Mouse (Mus musculus): ENCODE measurements around the gene Rnf2. TPM values are rescaled to one million over a fixed set of nuclear protein-coding genes. Genes with fewer than 3 reads are reported as not detected.

The Rnf2 gene
- total and polyA plus RNA-seq, 3 experiments, result 27.5 to 78.2 (median 30.7) TPM

DNA sequence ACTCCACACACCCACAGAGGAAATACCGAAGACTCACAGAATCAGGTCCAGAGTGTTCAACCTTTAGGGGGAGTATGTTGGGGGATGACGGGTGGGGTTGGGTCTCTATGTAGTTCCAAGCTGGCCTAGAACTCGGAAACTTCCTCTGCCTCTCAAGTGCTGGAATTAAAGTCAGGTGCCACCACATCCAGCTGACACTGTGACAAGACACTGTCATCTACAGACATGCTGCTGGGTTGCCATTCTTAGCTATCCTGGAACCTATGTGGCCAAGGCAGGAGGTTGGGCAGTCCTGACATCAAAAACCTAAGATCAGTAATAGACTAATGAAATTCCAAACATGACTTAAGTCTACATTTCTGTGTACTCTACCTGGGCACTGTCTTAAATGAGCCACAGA is 2.4 kb downstream of the Rnf2 start:
- Histone ChIP-seq H3K9ac (ENCODE audit: control insufficient read depth, low read depth, low read length, poor library complexity, severe bottlenecking) (no peak overlapping the region), H3K9me3 (replicated peaks; ENCODE audit: insufficient read depth, low read length) (no peaks in the 10 kb centered on the region), H3K27ac (ENCODE audit: control insufficient read depth, low read depth, low read length) (no peak overlapping the region), H3K4me1 (ENCODE audit: control insufficient read depth in 1 of 2, insufficient read depth in 2 of 2, low read length in 2 of 2) (peaks cover 9 to 17% of the 10 kb centered on the region in 2 experiments; a peak in 3 of 4 replicates), H3K4me3 (ENCODE audit: control insufficient read depth in 1 of 2, insufficient read depth in 1 of 2, low read depth in 2 of 2, low read length in 2 of 2) (0 out of 4 replicates have a peak overlapping the region, but pooled peaks of 1 of the 2 experiments have one; percentile 11), H3K79me2 (ENCODE audit: control insufficient read depth, insufficient read depth, low read length, poor library complexity) (peaks cover 49% of the 10 kb centered on the region), H3K27me3 (ENCODE audit: control insufficient read depth in 1 of 2, insufficient read depth in 2 of 2, low read length in 2 of 2) (no peaks in the 10 kb centered on the region), H3K36me3 (ENCODE audit: control insufficient read depth in 1 of 2, insufficient read depth in 2 of 2, low read length in 2 of 2) (peaks cover 0 to 25% of the 10 kb centered on the region in 2 experiments; a peak in 2 of 4 replicates)
- peak; percentile 17 for DNase-seq (ENCODE audit: low read depth, low spot score)
- TF ChIP-seq ZNF384 (IDR thresholded peaks at IDR 0.05; ENCODE audit: low read depth, low read length) (no peak), MAX (IDR thresholded peaks at IDR 0.05; ENCODE audit: low read length) (no peak), HCFC1 (IDR thresholded peaks at IDR 0.05; ENCODE audit: low read depth, low read length) (no peak)

DNA sequence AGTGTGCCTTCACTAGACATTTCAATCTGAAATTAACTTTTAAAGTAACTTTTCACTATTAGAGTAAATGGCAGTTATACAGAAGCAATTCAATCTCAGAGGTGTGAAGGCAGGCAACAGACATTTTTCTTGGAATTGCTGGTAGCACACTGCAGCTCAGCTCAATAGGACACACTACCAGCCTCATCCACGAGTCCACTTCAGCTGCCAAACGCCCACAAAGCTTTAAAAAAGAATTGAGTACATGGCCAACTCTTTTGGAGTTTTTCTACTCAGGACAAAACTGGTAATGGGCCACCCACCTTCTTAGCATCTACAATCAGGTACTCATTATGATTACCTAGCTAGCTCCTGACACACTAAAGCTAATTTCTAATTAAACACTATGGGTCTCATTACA is 2.8 kb downstream of the Rnf2 start:
- TF ChIP-seq MXI1 (IDR thresholded peaks at IDR 0.05; ENCODE audit: low read depth, low read length) (no peak), KAT2A (conservative IDR thresholded peaks at IDR 0.05; ENCODE audit: low read depth, low read length) (no peak), USF1 (IDR thresholded peaks at IDR 0.05; ENCODE audit: low read depth, low read length) (no peak), MAFK (IDR thresholded peaks at IDR 0.05; ENCODE audit: borderline replicate concordance, low read depth, low read length) (no peak), GATA1 (IDR thresholded peaks at IDR 0.05; ENCODE audit: low read depth, low read length) (no peak), SMC3 (IDR thresholded peaks at IDR 0.05; ENCODE audit: low read depth, low read length) (no peak), CTCF (IDR thresholded peaks at IDR 0.05 in 2 of 3, conservative IDR thresholded peaks at IDR 0.05 in 1 of 3; ENCODE audit: control insufficient read depth in 1 of 3, insufficient read depth in 1 of 3, low read depth in 2 of 3, low read length in 3 of 3, poor library complexity in 1 of 3, severe bottlenecking in 1 of 3) (no peak), ZMIZ1 (IDR thresholded peaks at IDR 0.05; ENCODE audit: low read depth, low read length) (no peak), EP300 (IDR thresholded peaks at IDR 0.05; ENCODE audit: low read depth in 1 of 2, low read length in 2 of 2) (no peak), SIN3A (IDR thresholded peaks at IDR 0.05; ENCODE audit: low read length) (no peak), NRF1 (IDR thresholded peaks at IDR 0.05; ENCODE audit: insufficient read depth, low read depth, low read length, poor library complexity, severe bottlenecking) (no peak), TCF12 (IDR thresholded peaks at IDR 0.05; ENCODE audit: low read depth, low read length) (no peak), POLR2A (IDR thresholded peaks at IDR 0.05; ENCODE audit: control insufficient read depth in 1 of 2, insufficient read depth in 1 of 2, low read depth in 1 of 2, low read length in 2 of 2, poor library complexity in 1 of 2) (no peak), TAL1 (IDR thresholded peaks at IDR 0.05; ENCODE audit: low read length) (no peak), CHD1 (IDR thresholded peaks at IDR 0.05; ENCODE audit: low read depth, low read length) (no peak), ELF1 (IDR thresholded peaks at IDR 0.05; ENCODE audit: low read depth, low read length) (no peak)
- peaks cover 9 to 17% of the 10 kb centered on the region in 2 experiments; a peak in 3 of 4 replicates for H3K4me1 ChIP-seq (ENCODE audit: control insufficient read depth in 1 of 2, insufficient read depth in 2 of 2, low read length in 2 of 2)
- peaks cover 51% of the 10 kb centered on the region for H3K79me2 ChIP-seq (ENCODE audit: control insufficient read depth, insufficient read depth, low read length, poor library complexity)
- DNase-seq (ENCODE audit: low read depth, low spot score), result no peak
- H3K27me3 ChIP-seq (ENCODE audit: control insufficient read depth in 1 of 2, insufficient read depth in 2 of 2, low read length in 2 of 2), result no peaks in the 10 kb centered on the region
- H3K36me3 ChIP-seq (ENCODE audit: control insufficient read depth in 1 of 2, insufficient read depth in 2 of 2, low read length in 2 of 2), result peaks cover 0 to 25% of the 10 kb centered on the region in 2 experiments; a peak in 2 of 4 replicates
- no peaks in the 10 kb centered on the region for H3K9me3 ChIP-seq (replicated peaks; ENCODE audit: insufficient read depth, low read length)
- no peak overlapping the region for H3K4me3 ChIP-seq (ENCODE audit: control insufficient read depth in 1 of 2, insufficient read depth in 1 of 2, low read depth in 2 of 2, low read length in 2 of 2)
- no peak overlapping the region for H3K9ac ChIP-seq (ENCODE audit: control insufficient read depth, low read depth, low read length, poor library complexity, severe bottlenecking)
- no peak overlapping the region for H3K27ac ChIP-seq (ENCODE audit: control insufficient read depth, low read depth, low read length)

Measured in MEL (cell line).